Mouse (Mus musculus): ENCODE measurements around the gene Gm10273. TPM values are rescaled to one million over a fixed set of nuclear protein-coding genes. Genes with fewer than 3 reads are reported as not detected.

Gm10273 gene
- total RNA-seq, 2 experiments from 2014 or later: 33.3 to 55.3 TPM

Other genes with a start within 250 kb of the Gm10273 start
- gene Sept10, start 173.8 kb upstream of the Gm10273 start, total RNA-seq (2015): 17.6 and 19.8 TPM in 2 replicates
- gene Sept10, start 173.8 kb upstream of the Gm10273 start, total RNA-seq (2017): 44.5 and 54.9 TPM in 2 replicates
- gene Sowahc, start 173.7 kb upstream of the Gm10273 start, total RNA-seq (2015): 50.0 and 54.3 TPM in 2 replicates
- 56.0 and 68.8 TPM in 2 replicates for gene Sowahc, start 173.7 kb upstream of the Gm10273 start, total RNA-seq (2017)
- 9.6 and 14.3 TPM in 2 replicates for gene P4ha1, start 72.3 kb upstream of the Gm10273 start, total RNA-seq (2015)
- 19.2 and 25.0 TPM in 2 replicates for gene P4ha1, start 72.3 kb upstream of the Gm10273 start, total RNA-seq (2017)
- not detected in 2 replicates for gene Pla2g12b, start 8.0 kb downstream of the Gm10273 start, total RNA-seq (2015)
- gene Pla2g12b, start 8.0 kb downstream of the Gm10273 start, total RNA-seq (2017): not detected in 2 replicates
- gene Oit3, start 46.1 kb downstream of the Gm10273 start, total RNA-seq (2015): 0.50 and 1.2 TPM in 2 replicates
- 0.66 and 7.1 TPM in 2 replicates for gene Oit3, start 46.1 kb downstream of the Gm10273 start, total RNA-seq (2017)
- not detected in 2 replicates for gene Gm10322, start 220.4 kb downstream of the Gm10273 start, total RNA-seq (2015)
- not detected in 2 replicates for gene Gm10322, start 220.4 kb downstream of the Gm10273 start, total RNA-seq (2017)
- gene Mcu, start 221.1 kb downstream of the Gm10273 start, total RNA-seq (2015): 16.7 and 17.0 TPM in 2 replicates
- 26.3 and 28.6 TPM in 2 replicates for gene Mcu, start 221.1 kb downstream of the Gm10273 start, total RNA-seq (2017)

All from megakaryocyte, adult 5-6 weeks (primary cell).